Mouse (Mus musculus) left cerebral cortex, postnatal 25 days (tissue): ENCODE results near the gene Gtse1. TPM values are rescaled to one million over a fixed set of nuclear protein-coding genes. Genes with fewer than 3 reads are reported as not detected.

Source experiments
- DNase-seq, 2 experiments: peaks; one replicate each; pipeline ENCODE4 v3.0.0; 2022; ENCODE audit warnings: low spot score in 2 of 2, mixed read lengths in 1 of 2
- intact Hi-C: fragments of 180-260 bp; cut with DNase I; formaldehyde crosslinking; loops from one replicate; pipeline ENCODE4 v1.15.1; 2025
- total RNA-seq, 2 experiments: library from RNA; stranded (reverse); gene quantifications; 2 replicates each; pipeline ENCODE4 v1.2.3; 2021

Gtse1 gene
- total RNA-seq: under 1 TPM; 0.50 to 0.82 TPM

- intact Hi-C loops: loop anchor here (1.0 kb wide), 1 partner anchor 20 kb away; the partner anchor contains the start of gene Trmu
- DNase-seq: peak; percentile 95 to 99
Measured at GRCm38 (mm10) chr15:85859490-85860031, at the start of gene Gtse1. Gene Gtse1, plus strand, starts transcription at chr15:85859745.

GRCm38 (mm10) chr15:85810462-85810805 lies 49.1 kb upstream of the Gtse1 start:
- intact Hi-C loops: loop anchor here (5.0 kb wide), 1 partner anchor 73 kb away; no protein-coding TSS in a partner anchor
- DNase-seq: peak; percentile 14 to 28

GRCm38 (mm10) chr15:85810806-85811521 lies 48.6 kb upstream of the Gtse1 start:
- intact Hi-C loops: loop anchor here (1.0 to 5.0 kb wide), 2 partner anchors 21 to 74 kb away; partner anchors contain the start of gene Ttc38
- peak; percentile 79 to 94 for DNase-seq

DNA sequence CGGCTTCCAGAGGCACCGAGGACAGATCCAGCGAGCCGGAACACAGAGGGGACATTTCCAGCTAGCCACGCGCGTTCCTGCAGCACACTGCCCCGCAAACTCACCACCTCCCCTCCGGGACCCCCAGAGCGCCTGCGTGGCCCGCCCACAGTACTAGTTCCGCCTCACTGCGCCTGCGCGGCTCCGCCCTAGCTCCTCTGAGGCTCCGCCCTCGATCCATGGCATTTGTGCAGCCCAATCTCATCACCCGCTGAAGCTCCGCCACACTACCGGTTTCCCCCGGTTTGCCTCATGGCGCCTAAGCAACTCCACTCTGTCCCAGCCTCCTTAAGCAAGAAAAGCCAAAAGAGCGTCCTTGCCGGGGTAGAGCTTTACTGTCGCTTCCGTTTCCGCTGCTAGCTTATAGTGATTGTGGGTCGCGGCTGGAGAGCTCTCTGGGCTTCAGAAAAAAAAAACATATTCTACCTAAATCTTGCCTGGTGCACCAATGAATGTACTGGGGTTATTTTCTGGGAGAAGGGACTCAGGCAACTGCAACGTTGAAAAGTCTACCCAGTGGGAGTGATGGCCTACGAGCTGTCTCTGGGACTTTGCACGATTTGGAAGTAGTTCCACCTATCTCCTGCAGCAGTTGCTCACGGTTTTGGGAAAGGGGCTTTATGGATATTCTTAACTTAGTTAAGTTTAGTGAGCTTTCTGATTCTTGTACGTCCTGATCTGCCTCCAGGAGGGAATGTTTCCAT lies 47.8 kb upstream of the Gtse1 start, which contains the start of gene Cdpf1:
Cdpf1 (minus strand) TSS at position 163 of the 743 bp plus-strand sequence.
- peak; percentile 99 for DNase-seq
- intact Hi-C loops: loop anchor here (1.0 to 5.0 kb wide), 2 partner anchors 21 to 74 kb away; partner anchors contain the start of gene Ttc38

DNA sequence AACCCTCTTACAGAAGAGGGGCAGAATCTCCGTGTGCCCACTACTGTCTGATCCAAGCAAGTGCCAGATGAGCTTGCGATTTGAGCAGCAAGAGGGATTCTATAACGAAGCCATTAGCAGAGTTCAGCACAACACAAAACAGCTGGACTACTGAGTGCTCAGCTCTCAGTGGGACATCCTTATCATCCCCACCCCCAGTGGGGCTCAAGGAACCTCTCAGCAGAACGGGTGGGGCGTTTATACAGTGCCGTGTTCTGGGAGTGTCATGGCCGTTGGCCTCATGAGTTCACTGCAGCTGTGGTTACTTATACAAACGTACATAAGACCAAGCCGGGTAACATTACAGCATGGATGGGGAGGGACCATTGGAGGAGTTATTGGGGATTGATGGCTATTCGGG lies 46.1 kb upstream of the Gtse1 start:
- intact Hi-C loops: loop anchor here (5.0 kb wide), 1 partner anchor 76 kb away; no protein-coding TSS in a partner anchor
- DNase-seq: no peak

GRCm38 (mm10) chr15:85821203-85822010 lies 38.1 kb upstream of the Gtse1 start, which contains the start of gene Pkdrej:
Gene Pkdrej, minus strand, starts transcription at chr15:85821734.
- DNase-seq: peak; percentile 27 to 54
- intact Hi-C loops: no loop called here

DNA sequence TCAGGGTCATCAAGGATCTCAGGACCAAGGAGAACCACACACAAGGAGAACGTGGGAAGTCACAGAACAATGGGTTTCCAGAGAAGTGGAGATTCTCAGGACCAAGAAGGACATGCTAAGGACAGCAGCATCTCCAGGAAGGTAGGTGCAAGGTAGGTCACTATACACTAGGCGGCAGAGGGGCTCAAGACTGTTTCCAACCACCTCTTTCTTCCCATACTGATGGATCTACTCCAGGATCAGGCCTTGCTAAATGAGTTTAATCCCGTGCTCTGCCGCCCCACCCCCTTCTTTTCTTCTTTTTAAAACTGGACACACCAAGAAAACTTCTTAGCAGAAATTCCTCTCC lies 37.6 kb upstream of the Gtse1 start:
- intact Hi-C loops: no loop called here
- no peak for DNase-seq

DNA sequence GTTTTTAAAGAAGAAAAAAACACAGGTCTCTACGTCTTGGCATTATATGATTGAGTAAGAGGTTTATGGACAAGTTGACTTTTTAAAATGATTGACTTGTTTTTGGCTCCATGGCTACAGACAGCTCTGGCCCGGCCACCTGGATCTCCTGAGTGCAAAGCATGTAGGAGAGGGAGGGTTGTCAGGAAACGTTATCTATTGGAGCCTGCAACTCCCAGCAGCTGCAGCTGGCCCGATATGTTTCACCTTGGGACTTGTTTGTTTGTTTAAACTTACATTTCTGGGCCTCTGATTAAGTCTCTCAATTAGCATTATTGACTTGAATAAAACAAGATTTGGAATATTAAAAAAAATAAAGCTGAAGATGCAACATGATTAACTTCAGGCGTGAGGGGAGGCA lies 32.9 kb upstream of the Gtse1 start:
- intact Hi-C loops: no loop called here
- DNase-seq: no peak

- intact Hi-C loops: no loop called here
Measured at GRCm38 (mm10) chr15:85828071-85828470, 31.5 kb upstream of the Gtse1 start.

DNA sequence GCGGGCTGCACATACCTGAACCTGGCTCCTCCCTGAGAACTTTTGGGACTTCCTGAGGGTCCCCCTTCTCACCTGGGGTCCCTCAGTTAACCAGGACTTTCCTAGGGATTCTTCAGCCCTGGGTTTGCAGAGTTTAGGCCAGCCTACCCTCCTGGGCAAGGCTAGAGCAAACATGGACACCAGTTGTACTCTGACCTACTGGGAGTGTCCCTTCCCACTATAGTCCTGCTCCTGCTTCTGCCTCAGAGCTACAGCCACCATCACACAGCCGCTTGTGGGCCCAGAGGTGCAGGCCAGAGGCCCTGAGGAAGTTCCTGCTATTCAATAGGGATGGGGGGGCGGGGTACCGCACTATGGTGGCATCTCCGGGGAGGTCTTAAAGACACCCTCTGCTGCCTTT lies 30.1 kb upstream of the Gtse1 start:
- no peak for DNase-seq
- intact Hi-C loops: no loop called here

More at GRCm38 (mm10) chr15:85828071-85828470, 31.5 kb upstream of the Gtse1 start:
- no peak for DNase-seq

GRCm38 (mm10) chr15:85831954-85832590 lies 27.5 kb upstream of the Gtse1 start, which contains the start of gene Ttc38:
Gene Ttc38, plus strand, starts transcription at chr15:85832306.
- DNase-seq: peak; percentile 80 to 87
- intact Hi-C loops: loop anchor here (1.0 kb wide), 1 partner anchor 21 kb away; the partner anchor contains the start of gene Cdpf1

- no peak for DNase-seq
- intact Hi-C loops: loop anchor here (1.0 kb wide), 1 partner anchor 21 kb away; the partner anchor contains the start of gene Cdpf1
Measured at GRCm38 (mm10) chr15:85832599-85832998, 26.9 kb upstream of the Gtse1 start.

DNA sequence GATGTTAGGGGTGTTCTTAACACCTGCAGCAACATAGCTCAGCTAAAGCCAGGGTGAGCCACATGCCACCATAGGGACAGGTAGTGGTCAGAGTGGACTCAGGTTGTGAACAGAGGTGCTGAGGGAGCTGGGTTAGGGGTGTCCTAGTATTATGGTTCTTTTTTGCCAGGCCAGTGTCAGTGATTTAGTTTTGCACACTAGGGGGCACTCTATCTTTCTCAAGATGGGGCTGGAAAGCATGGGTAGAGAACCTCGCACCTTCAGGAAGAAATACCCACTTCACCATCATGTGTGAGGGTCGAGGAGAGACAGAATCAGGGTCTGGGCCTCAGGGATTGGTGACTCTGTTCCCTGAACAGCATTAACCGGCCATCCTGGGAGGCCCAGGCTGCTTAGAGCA lies 24.2 kb upstream of the Gtse1 start:
- DNase-seq: no peak
- intact Hi-C loops: no loop called here

DNA sequence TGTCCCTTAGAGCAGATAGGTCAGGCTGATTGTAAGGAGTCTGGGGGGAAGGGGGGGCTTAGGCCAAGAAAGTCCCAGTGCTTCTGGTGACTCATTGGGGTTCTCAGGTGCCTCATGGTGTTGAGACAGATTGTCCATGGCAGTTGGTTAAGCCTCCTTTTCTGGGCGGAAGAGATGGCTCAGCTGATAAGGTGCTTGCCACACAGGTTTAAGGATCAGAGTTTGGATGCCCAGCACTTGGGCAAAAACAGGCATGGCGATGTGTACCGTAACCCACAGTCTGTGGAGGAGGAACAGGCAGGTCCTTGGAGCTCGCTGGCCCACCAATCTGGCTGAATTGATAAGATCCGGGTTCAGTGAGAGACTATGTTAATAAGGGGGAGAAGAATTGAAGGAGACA lies 22.7 kb upstream of the Gtse1 start:
- intact Hi-C loops: no loop called here
- DNase-seq: no peak

GRCm38 (mm10) chr15:85840983-85841382 lies 18.6 kb upstream of the Gtse1 start:
- intact Hi-C loops: loop anchor here (1.0 kb wide), 1 partner anchor 125 kb away; no protein-coding TSS in a partner anchor
- DNase-seq: no peak

GRCm38 (mm10) chr15:85841796-85842360 lies 17.7 kb upstream of the Gtse1 start:
- DNase-seq: no peak
- intact Hi-C loops: loop anchor here (1.0 kb wide), 1 partner anchor 126 kb away; no protein-coding TSS in a partner anchor

GRCm38 (mm10) chr15:85845071-85845470 lies 14.5 kb upstream of the Gtse1 start:
- intact Hi-C loops: no loop called here
- DNase-seq: no peak

DNA sequence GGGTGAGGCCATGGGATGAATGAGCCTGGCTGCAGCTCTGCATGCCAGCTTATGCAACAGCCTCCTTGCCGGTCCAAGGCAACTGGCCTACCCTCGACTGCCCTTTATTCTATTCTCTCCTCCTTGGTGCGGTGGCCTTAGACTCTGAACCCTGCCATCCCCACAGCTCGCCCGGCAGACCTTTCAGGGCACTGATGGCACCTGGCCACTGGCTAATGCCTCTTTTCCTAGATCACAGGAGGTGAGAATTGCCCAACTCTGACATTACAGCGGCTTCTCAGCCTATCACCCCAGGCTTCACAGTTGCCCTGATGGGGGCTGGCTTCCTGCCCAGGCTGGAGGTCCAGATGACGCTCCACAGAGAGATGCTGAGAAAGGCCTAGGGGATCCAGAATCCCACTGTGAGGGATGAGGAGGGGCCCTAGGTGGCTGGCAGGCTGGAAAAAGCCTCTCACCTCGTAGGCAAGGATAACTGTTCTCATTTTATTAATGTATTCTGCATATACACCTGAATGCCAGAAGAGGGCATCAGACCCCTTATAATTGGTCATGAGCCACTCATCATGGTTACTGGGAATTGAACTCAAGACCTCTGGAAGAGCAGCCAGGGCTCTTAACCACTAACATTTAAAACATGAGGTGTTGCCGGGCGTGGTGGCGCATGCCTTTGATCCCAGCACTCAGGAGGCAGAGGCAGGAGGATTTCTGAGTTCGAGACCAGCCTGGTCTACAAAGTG lies 7.7 kb upstream of the Gtse1 start:
- intact Hi-C loops: no loop called here
- DNase-seq: no peak
